Mouse (Mus musculus): ENCODE data around the gene Rapgef2. TPM values are rescaled to one million over a fixed set of nuclear protein-coding genes. Genes with fewer than 3 reads are reported as not detected.
A peak's percentile ranks its signal among the peaks of the same experiment; 100 is the strongest.

The Rapgef2 gene
- total and polyA plus RNA-seq, 2 experiments from 2014 or later, result 9.6 to 56.9 TPM

DNA sequence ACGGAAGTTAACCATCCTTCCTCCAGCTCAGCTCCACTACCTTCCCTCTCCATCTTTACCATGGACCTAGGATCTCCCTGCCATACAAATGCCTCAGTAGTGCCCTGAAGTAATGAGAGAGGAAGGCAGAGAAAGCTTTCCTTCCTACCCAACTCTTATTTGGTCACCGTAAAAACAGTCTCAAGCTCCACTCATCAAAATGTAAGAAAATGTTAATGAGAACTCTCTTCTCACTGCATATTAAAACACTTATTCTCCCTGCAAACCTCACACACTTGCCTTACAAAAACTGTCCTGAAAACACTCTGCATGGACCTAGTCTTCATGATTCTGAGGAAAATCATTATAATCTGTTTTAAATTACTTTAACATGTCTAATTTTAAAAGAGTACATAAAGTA lies 118.7 kb downstream of the Rapgef2 start:
- no peak for TF ChIP-seq CTCF (IDR thresholded peaks at IDR 0.05)
- H3K9ac ChIP-seq (replicated peaks; ENCODE audit: low read length, poor library complexity, severe bottlenecking), result no peak overlapping the region
- ATAC-seq (ENCODE audit: low FRiP score), result no peak
- no peak overlapping the region for H3K4me3 ChIP-seq (ENCODE audit: low read depth, low read length)
- H3K4me1 ChIP-seq (ENCODE audit: insufficient read depth, low read length), result no peaks in the 10 kb centered on the region
- DNase-seq (ENCODE audit: low spot score), result no peak
- H3K27me3 ChIP-seq (ENCODE audit: insufficient read depth, low read length), result no peaks in the 10 kb centered on the region
- 76% methylated on average over 2 of the region's 2 CpGs for WGBS
- H3K9me3 ChIP-seq (ENCODE audit: low read length), result no peaks in the 10 kb centered on the region
- H3K27ac ChIP-seq (ENCODE audit: low read depth, low read length), result no peak overlapping the region
- H3K4me2 ChIP-seq (ENCODE audit: low read depth, low read length, poor library complexity, severe bottlenecking), result no peak overlapping the region
- H3K36me3 ChIP-seq (ENCODE audit: insufficient read depth, low read length), result 0 out of 2 replicates have a peak, but pooled peaks cover 2% of the 10 kb centered on the region

DNA sequence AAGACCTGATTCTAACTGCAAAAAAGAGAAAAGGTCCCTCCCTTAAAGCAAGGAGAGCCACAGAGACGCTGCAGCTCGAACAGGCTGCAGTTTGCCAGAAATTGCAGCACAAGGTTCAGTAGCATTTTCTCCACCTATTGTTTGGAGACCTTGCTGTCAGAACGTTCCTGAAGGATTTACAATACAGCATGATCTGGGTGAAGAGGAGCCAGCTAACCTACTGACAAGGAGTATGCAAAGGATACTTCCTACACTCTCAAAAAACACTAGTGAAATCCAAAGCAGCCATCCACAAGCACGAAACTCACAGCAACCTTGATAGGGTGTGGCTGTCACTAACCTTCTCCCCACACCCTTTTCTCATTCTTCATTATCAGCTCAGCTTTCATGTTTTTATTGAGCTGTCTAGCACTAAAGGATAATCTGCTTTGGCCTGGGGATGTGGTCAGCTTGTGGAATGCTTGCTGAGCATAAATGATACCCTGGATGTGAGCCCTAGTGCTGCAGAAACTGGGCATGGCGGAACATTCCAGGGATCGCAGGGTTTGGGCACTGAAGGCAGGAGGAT lies 124.4 kb downstream of the Rapgef2 start:
- H3K9me3 ChIP-seq (ENCODE audit: low read length), result no peaks in the 10 kb centered on the region

DNA sequence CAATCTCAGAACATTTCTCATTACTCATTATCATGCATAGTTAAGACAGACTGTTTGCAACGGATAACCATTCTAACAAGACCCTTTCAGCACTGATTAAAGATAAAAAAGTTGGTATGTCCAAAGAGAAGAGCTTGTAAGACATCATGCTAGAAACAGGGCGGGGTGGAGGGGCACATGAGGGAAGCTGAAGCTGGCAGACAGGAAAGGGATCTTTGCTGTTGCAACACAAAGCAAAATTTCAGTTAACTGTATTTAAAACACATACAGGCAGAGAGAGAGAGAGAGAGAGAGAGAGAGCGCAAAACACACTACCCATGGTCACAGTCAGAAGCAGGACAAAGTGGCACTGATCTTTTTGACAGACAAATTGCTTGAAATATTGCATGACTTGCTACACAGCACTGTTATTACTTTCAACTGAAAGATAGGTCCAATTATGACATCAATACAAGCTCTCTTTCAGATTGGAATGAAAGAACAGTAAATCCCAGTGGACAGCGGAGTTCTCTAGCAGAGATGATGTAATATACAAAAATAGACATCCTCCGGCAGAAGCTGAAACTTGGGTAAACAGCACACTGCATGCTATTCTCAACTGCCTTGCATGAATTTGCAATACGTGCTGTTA lies 125.1 kb downstream of the Rapgef2 start:
- TF ChIP-seq CTCF (IDR thresholded peaks at IDR 0.05), result no peak
- 0 out of 2 replicates have a peak, but pooled peaks cover 5% of the 10 kb centered on the region for H3K4me1 ChIP-seq (ENCODE audit: insufficient read depth, low read length)
- H3K9ac ChIP-seq (replicated peaks; ENCODE audit: low read length, poor library complexity, severe bottlenecking), result peak overlapping the region; percentile 60; the same call in 1 of the 2 replicates
- WGBS, result 25% methylated on average over 6 of the region's 6 CpGs
- DNase-seq (ENCODE audit: low spot score) (peak; percentile 82), ATAC-seq (ENCODE audit: low FRiP score) (peak; percentile 92)
- H3K4me2 ChIP-seq (ENCODE audit: low read depth, low read length, poor library complexity, severe bottlenecking), result peak overlapping the region; percentile 48
- no peaks in the 10 kb centered on the region for H3K27me3 ChIP-seq (ENCODE audit: insufficient read depth, low read length)
- H3K27ac ChIP-seq (ENCODE audit: low read depth, low read length), result peak overlapping the region; percentile 82
- H3K4me3 ChIP-seq (ENCODE audit: low read depth, low read length), result peak overlapping the region; percentile 14; the same call in 1 of the 2 replicates
- H3K9me3 ChIP-seq (ENCODE audit: low read length), result no peaks in the 10 kb centered on the region
- H3K36me3 ChIP-seq (ENCODE audit: insufficient read depth, low read length), result no peaks in the 10 kb centered on the region

More for the DNA sequence above, 124.4 kb downstream of the Rapgef2 start:
- Histone ChIP-seq H3K27me3 (ENCODE audit: insufficient read depth, low read length) (no peaks in the 10 kb centered on the region), H3K27ac (ENCODE audit: low read depth, low read length) (peak overlapping the region; percentile 82), H3K4me3 (ENCODE audit: low read depth, low read length) (peak overlapping the region; percentile 14), H3K4me1 (ENCODE audit: insufficient read depth, low read length) (0 out of 2 replicates have a peak, but pooled peaks cover 5% of the 10 kb centered on the region), H3K9ac (replicated peaks; ENCODE audit: low read length, poor library complexity, severe bottlenecking) (peak overlapping the region; percentile 60), H3K36me3 (ENCODE audit: insufficient read depth, low read length) (no peaks in the 10 kb centered on the region), H3K4me2 (ENCODE audit: low read depth, low read length, poor library complexity, severe bottlenecking) (peak overlapping the region; percentile 48)
- DNase-seq (ENCODE audit: low spot score), result peak; percentile 53
- no peak for TF ChIP-seq CTCF (IDR thresholded peaks at IDR 0.05)
- peak; percentile 78 for ATAC-seq (ENCODE audit: low FRiP score)
- WGBS, result 27% methylated on average over 6 of the region's 6 CpGs

DNA sequence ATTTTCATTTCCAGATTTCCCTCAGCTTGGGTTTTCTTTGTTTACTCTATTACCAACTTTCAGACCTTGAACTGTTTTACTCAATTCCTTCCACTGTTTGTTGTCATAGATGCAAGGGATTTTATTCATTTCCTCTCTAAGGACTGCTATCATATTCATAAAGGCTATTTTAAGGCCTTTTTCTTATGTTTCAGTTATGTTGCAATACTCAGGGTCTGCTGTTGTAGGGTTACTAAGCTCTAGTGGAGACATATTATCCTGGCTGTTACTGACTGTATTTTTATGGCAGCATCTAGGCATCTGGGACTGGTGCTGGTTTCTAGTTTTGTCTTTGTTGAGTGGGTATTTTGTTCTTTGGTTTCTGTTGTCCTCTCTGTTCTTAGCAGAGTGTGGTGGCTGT lies 128.1 kb downstream of the Rapgef2 start:
- H3K4me1 ChIP-seq (ENCODE audit: insufficient read depth, low read length), result 0 out of 2 replicates have a peak, but pooled peaks cover 5% of the 10 kb centered on the region
- no peaks in the 10 kb centered on the region for H3K36me3 ChIP-seq (ENCODE audit: insufficient read depth, low read length)
- TF ChIP-seq CTCF (IDR thresholded peaks at IDR 0.05), result no peak
- no peak overlapping the region for H3K9ac ChIP-seq (replicated peaks; ENCODE audit: low read length, poor library complexity, severe bottlenecking)
- H3K4me2 ChIP-seq (ENCODE audit: low read depth, low read length, poor library complexity, severe bottlenecking), result no peak overlapping the region
- H3K27me3 ChIP-seq (ENCODE audit: insufficient read depth, low read length), result no peaks in the 10 kb centered on the region
- ATAC-seq (ENCODE audit: low FRiP score), result no peak
- H3K4me3 ChIP-seq (ENCODE audit: low read depth, low read length), result no peak overlapping the region
- H3K9me3 ChIP-seq (ENCODE audit: low read length), result no peaks in the 10 kb centered on the region
- DNase-seq (ENCODE audit: low spot score), result no peak
- no peak overlapping the region for H3K27ac ChIP-seq (ENCODE audit: low read depth, low read length)

DNA sequence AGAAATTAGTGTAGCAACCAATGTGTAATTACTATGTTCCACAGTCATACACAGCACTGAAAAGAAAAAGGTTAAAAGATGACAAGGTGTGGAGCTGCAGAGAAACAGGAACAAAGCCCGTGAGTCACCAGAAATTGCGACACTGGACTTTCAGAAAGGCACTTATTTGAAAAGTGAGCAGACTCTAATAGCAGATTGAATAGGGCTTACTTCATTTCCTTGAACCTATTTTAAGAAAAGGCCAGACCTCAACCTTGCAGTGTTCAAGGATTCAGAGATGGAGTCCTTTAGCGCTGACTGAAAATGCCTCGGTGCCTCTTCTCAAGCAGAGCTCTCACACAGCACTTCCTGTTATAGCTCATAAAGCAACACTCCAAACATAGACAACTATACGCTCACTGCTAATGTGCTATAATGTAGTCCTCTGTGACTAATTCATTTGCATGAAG lies 133.3 kb downstream of the Rapgef2 start:
- no peak overlapping the region for H3K9ac ChIP-seq (replicated peaks; ENCODE audit: low read length, poor library complexity, severe bottlenecking)
- H3K4me1 ChIP-seq (ENCODE audit: insufficient read depth, low read length), result no peaks in the 10 kb centered on the region
- H3K27ac ChIP-seq (ENCODE audit: low read depth, low read length), result no peak overlapping the region
- H3K9me3 ChIP-seq (ENCODE audit: low read length), result no peaks in the 10 kb centered on the region
- no peak for ATAC-seq (ENCODE audit: low FRiP score)
- H3K36me3 ChIP-seq (ENCODE audit: insufficient read depth, low read length), result no peaks in the 10 kb centered on the region
- H3K4me3 ChIP-seq (ENCODE audit: low read depth, low read length), result no peak overlapping the region
- 81% methylated on average over 5 of the region's 5 CpGs for WGBS
- H3K4me2 ChIP-seq (ENCODE audit: low read depth, low read length, poor library complexity, severe bottlenecking), result no peak overlapping the region
- H3K27me3 ChIP-seq (ENCODE audit: insufficient read depth, low read length), result no peaks in the 10 kb centered on the region
- DNase-seq (ENCODE audit: low spot score), result no peak
- no peak for TF ChIP-seq CTCF (IDR thresholded peaks at IDR 0.05)

DNA sequence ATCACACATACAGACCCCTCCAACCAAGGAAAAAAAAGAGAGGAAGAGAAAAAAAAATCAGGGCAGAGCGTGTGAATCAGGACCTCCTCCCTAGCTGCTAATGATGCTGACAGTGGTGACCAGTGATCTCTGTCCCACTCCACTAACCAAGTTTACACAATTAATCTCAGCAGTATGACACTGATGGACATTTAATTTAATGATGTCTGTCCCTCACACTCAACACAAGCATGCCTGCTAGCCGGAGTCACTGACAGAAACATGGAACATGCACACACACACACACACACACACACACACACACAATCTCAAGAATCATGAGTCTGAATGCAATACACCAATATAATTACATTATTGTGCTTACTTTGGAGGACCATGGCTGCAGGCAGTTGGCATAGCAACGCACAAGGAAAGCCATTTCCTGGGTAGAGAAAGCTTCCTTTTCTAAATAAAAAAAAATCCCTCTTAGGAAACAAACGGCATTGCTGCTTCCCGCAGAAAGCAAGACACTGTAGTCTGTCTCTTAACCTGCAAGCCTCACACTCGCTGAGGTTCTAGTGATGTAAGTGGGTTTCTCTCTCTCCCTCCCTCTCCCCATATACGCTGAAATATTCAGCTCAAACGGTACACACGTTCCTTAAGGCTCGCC lies 140.8 kb downstream of the Rapgef2 start:
- no peak for TF ChIP-seq CTCF (IDR thresholded peaks at IDR 0.05)
- Histone ChIP-seq H3K27me3 (ENCODE audit: insufficient read depth, low read length) (no peaks in the 10 kb centered on the region), H3K9me3 (ENCODE audit: low read length) (no peaks in the 10 kb centered on the region), H3K9ac (replicated peaks; ENCODE audit: low read length, poor library complexity, severe bottlenecking) (peak overlapping the region; percentile 91), H3K4me1 (ENCODE audit: insufficient read depth, low read length) (peaks cover 15% of the 10 kb centered on the region; the same call in 1 of the 2 replicates), H3K27ac (ENCODE audit: low read depth, low read length) (peak overlapping the region; percentile 98), H3K4me3 (ENCODE audit: low read depth, low read length) (peak overlapping the region; percentile 56), H3K4me2 (ENCODE audit: low read depth, low read length, poor library complexity, severe bottlenecking) (peak overlapping the region; percentile 58), H3K36me3 (ENCODE audit: insufficient read depth, low read length) (no peaks in the 10 kb centered on the region)
- 4% methylated on average over 10 of the region's 10 CpGs for WGBS
- ATAC-seq (ENCODE audit: low FRiP score), result peak; percentile 84
- peak; percentile 75 for DNase-seq (ENCODE audit: low spot score)

Measured in midbrain, postnatal 0 days (tissue).